Mouse (Mus musculus) C2C12 (cell line): Measurements from ENCODE around the gene Asphd2. TPM values are rescaled to one million over a fixed set of nuclear protein-coding genes. Genes with fewer than 3 reads are reported as not detected.

ENCODE experiments used
- H3K27me3 ChIP-seq: one replicate; pipeline ENCODE4 v1.6.1; 2011; ENCODE audit not compliant: control insufficient read depth, insufficient read depth, insufficient read length
- H3K36me3 ChIP-seq: one replicate; pipeline ENCODE4 v1.6.1; 2011; ENCODE audit not compliant: control insufficient read depth, insufficient read depth
- H3K4me3 ChIP-seq: one replicate; pipeline ENCODE4 v1.5.1; 2011; ENCODE audit warnings: mild to moderate bottlenecking, control low read depth; ENCODE audit not compliant: poor library complexity, insufficient read depth, severe bottlenecking
- H3K79me2 ChIP-seq: one replicate; pipeline ENCODE4 v1.6.1; 2011; ENCODE audit not compliant: control insufficient read depth, insufficient read depth
- H3K79me3 ChIP-seq: one replicate; pipeline ENCODE4 v1.6.1; 2011; ENCODE audit warnings: low read depth, control low read depth
- H3ac ChIP-seq: one replicate; pipeline ENCODE3; 2011; ENCODE audit warnings: low read depth; ENCODE audit not compliant: control insufficient read depth, insufficient read length
- CEBPB ChIP-seq: IDR thresholded peaks from one replicate; pipeline ENCODE4 v1.6.1; 2011; ENCODE audit warnings: low read depth, mild to moderate bottlenecking, control low read depth, moderate library complexity
- CTCF ChIP-seq: IDR thresholded peaks from one replicate; pipeline ENCODE4 v1.5.1; 2011; ENCODE audit not compliant: control insufficient read depth, insufficient read depth, insufficient read length
- FOSL1 ChIP-seq: IDR thresholded peaks from one replicate; pipeline ENCODE4 v1.8.0; 2011; ENCODE audit warnings: mild to moderate bottlenecking, low read length; ENCODE audit not compliant: poor library complexity, insufficient read depth, severe bottlenecking
- MAX ChIP-seq: IDR thresholded peaks from one replicate; pipeline ENCODE4 v1.6.1; 2011; ENCODE audit warnings: mild to moderate bottlenecking, control low read depth
- MYOD1 ChIP-seq: IDR thresholded peaks from one replicate; pipeline ENCODE4 v1.6.1; 2011; ENCODE audit warnings: low read depth; ENCODE audit not compliant: control insufficient read depth, insufficient read length
- MYOG ChIP-seq: IDR thresholded peaks from one replicate; pipeline ENCODE4 v1.6.1; 2011; ENCODE audit not compliant: control insufficient read depth, insufficient read length; ENCODE audit errors: extremely low read depth
- USF1 ChIP-seq: IDR thresholded peaks from one replicate; pipeline ENCODE4 v1.6.1; 2011; ENCODE audit warnings: low read depth, mild to moderate bottlenecking, control low read depth, moderate library complexity
- polyA plus RNA-seq: library from polyadenylated mRNA; unstranded; fragments of >200 nt; fragmentation: generic; extraction: Trizol; gene quantifications from one replicate; pipeline ENCODE4 v1.2.1, GENCODE M21; 2012; ENCODE audit warnings: missing spikeins

The Asphd2 gene
- polyA plus RNA-seq, 1 experiment, result 10.8 TPM

DNA sequence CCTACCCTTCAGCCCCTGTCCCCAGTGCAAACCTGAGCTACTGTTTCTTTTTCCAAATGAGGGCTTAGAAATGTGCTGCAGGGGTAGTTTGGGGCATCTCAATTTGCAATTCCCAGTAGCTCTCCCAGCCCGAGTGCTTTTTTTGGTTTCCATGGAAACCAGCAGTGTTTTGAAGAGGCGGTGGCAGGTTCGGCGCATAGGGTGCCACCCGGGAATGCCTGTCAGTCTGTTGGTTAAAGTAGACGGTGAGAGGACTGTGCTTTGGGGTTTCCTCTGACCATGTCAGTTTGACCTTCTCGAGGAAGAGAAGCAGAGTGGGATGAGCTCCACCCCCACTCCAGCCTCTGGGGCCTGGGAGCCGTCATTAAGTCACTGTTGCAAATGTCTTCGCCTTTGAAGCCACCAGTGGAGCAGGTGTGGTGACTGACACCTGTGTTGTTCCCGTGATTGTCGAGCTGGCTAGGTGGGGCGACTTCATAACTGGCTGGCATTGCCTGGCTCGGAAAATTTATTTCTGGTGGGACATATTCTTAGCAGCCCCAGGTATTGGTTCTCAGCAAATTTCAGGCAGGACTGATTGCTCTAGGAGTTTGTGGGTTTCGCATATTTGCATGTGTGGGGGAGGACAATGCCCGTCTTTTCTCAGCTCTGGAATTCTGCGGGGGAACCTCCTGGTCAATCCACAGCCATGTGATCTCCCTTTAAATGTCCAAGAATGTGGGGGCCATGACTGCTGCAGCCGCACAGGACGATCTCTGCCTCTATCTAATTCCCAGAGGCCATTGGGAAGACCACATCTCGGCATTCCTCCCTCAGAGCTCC is 17.1 kb upstream of the Asphd2 start:
- TF ChIP-seq MAX (no peak), MYOD1 (no peak), CEBPB (no peak), MYOG (no peak), CTCF (no peak), FOSL1 (no peak), USF1 (no peak)

DNA sequence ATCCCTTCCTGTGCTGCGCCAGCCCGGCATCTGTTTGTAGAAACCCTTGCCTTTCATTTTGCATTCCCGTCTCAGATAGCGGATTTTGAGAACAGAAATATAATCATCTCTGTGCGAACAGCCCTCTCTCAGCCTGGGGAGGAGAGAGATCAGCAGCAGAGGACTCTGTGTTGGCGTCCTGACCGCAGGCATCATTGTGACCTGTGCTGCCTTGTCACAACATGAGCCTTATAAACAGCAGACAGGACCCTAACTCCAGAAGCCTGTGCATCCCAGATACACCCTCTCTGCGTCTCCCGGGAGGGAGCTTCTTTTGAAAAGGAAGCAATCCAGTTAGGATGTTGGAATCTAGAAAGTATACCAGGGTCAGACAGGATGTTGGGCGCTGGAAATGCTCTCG is 16.4 kb upstream of the Asphd2 start:
- TF ChIP-seq MYOG (no peak), FOSL1 (no peak), CEBPB (no peak), MYOD1 (no peak), USF1 (no peak), MAX (no peak), CTCF (no peak)
- Histone ChIP-seq H3K36me3 (no peaks in the 10 kb centered on the region), H3K79me3 (no peaks in the 10 kb centered on the region), H3K4me3 (no peak overlapping the region), H3ac (no peak overlapping the region), H3K27me3 (peaks cover 35% of the 10 kb centered on the region), H3K79me2 (no peaks in the 10 kb centered on the region)

More for the DNA sequence above, 17.1 kb upstream of the Asphd2 start:
- H3K27me3 ChIP-seq, result peaks cover 36% of the 10 kb centered on the region
- no peaks in the 10 kb centered on the region for H3K79me3 ChIP-seq
- H3K4me3 ChIP-seq, result no peak overlapping the region
- no peaks in the 10 kb centered on the region for H3K79me2 ChIP-seq
- H3K36me3 ChIP-seq, result no peaks in the 10 kb centered on the region
- no peak overlapping the region for H3ac ChIP-seq

GRCm38 (mm10) chr5:112409274-112409673 is 14.6 kb upstream of the Asphd2 start:
- Histone ChIP-seq H3K4me3 (no peak overlapping the region), H3K27me3 (peaks cover 32% of the 10 kb centered on the region), H3ac (no peak overlapping the region), H3K79me2 (no peaks in the 10 kb centered on the region), H3K79me3 (no peaks in the 10 kb centered on the region), H3K36me3 (no peaks in the 10 kb centered on the region)
- TF ChIP-seq MYOG (no peak), FOSL1 (no peak), USF1 (no peak), MYOD1 (no peak), CEBPB (no peak), CTCF (no peak)

GRCm38 (mm10) chr5:112406017-112406416 is 11.4 kb upstream of the Asphd2 start:
- H3K4me3 ChIP-seq, result no peak overlapping the region
- H3K36me3 ChIP-seq, result no peaks in the 10 kb centered on the region
- H3K79me3 ChIP-seq, result no peaks in the 10 kb centered on the region
- H3K79me2 ChIP-seq, result no peaks in the 10 kb centered on the region
- no peak overlapping the region for H3ac ChIP-seq
- TF ChIP-seq MAX (no peak), CEBPB (no peak), MYOG (no peak), USF1 (no peak), MYOD1 (no peak), FOSL1 (no peak), CTCF (no peak)
- H3K27me3 ChIP-seq, result peaks cover 21% of the 10 kb centered on the region

DNA sequence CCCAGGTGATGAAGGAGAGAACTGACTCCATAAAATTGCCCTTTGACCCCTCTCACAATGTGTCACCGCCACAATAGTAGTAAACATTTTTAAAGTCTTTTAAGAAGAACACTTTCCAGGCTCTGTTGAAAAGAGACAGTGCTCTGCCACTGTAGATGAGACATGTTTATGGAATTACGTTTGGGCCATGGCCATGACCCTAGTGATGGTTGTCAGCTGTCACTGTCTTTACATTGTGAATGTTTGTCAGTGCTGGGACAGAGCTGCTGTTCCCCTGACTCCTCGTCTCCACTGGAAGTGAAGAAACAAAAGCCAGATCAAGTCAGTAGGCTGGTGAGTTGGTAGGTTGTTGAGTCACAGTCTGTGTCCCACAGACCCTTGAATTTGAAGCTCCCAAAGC is 7.8 kb upstream of the Asphd2 start:
- Histone ChIP-seq H3K79me2 (no peaks in the 10 kb centered on the region), H3ac (no peak overlapping the region), H3K36me3 (no peaks in the 10 kb centered on the region), H3K79me3 (no peaks in the 10 kb centered on the region), H3K27me3 (peaks cover 1% of the 10 kb centered on the region), H3K4me3 (no peak overlapping the region)
- TF ChIP-seq USF1, result no peak
- no peak for TF ChIP-seq MYOD1
- TF ChIP-seq FOSL1, result no peak

GRCm38 (mm10) chr5:112399284-112399683 is 4.6 kb upstream of the Asphd2 start:
- TF ChIP-seq MAX (no peak), FOSL1 (no peak), MYOD1 (no peak), USF1 (no peak), CTCF (no peak)
- no peaks in the 10 kb centered on the region for H3K36me3 ChIP-seq
- H3K27me3 ChIP-seq, result peaks cover 2% of the 10 kb centered on the region
- H3K79me2 ChIP-seq, result no peaks in the 10 kb centered on the region
- no peak overlapping the region for H3K4me3 ChIP-seq
- H3K79me3 ChIP-seq, result no peaks in the 10 kb centered on the region
- H3ac ChIP-seq, result no peak overlapping the region
